Mouse (Mus musculus) olfactory bulb, adult 2 months (tissue): ENCODE results near the gene Gm42791. TPM values are rescaled to one million over a fixed set of nuclear protein-coding genes. Genes with fewer than 3 reads are reported as not detected.
A peak's percentile ranks its signal among the peaks of the same experiment; 100 is the strongest.

Source experiments
- H3K27ac ChIP-seq: fragments of 200-500 bp; 2 replicates; pipeline ENCODE4 v1.5.1; 2012; ENCODE audit warnings: low read depth, low read length; ENCODE audit not compliant: insufficient read depth
- H3K4me1 ChIP-seq: fragments of 200-500 bp; 2 replicates; pipeline ENCODE4 v1.6.1; 2012; ENCODE audit warnings: low read length; ENCODE audit not compliant: control insufficient read depth, insufficient read depth
- H3K4me3 ChIP-seq: fragments of 200-500 bp; 2 replicates; pipeline ENCODE4 v1.5.1; 2012; ENCODE audit warnings: mild to moderate bottlenecking, low read depth, low read length, moderate library complexity; ENCODE audit not compliant: insufficient read depth
- CTCF ChIP-seq: fragments of 200-500 bp; IDR thresholded peaks from 2 replicates; pipeline ENCODE4 v1.5.1; 2012; ENCODE audit warnings: low read depth, mild to moderate bottlenecking, low read length, moderate library complexity; ENCODE audit not compliant: insufficient read depth
- POLR2A ChIP-seq: fragments of 200-500 bp; IDR thresholded peaks from 2 replicates; pipeline ENCODE4 v1.6.1; 2012; ENCODE audit warnings: mild to moderate bottlenecking, low read depth, low read length, moderate library complexity; ENCODE audit not compliant: insufficient read depth
- WGBS: fragments of 180-500 bp; shearing (Covaris S2); methylation state at CpG from one replicate; pipeline ENCODE4 v1.1.7; 2018; 5-methylcytosine and 5-hydroxymethylcytosine counted together
- polyA plus RNA-seq: library from polyadenylated mRNA; stranded (reverse); fragments of >200 nt; gene quantifications from 2 replicates; pipeline ENCODE4 v1.2.4, GENCODE M21; 2012; ENCODE audit warnings: low replicate concordance; ENCODE audit not compliant: missing spikeins, insufficient read depth, insufficient read length

Gm42791 gene
- polyA plus RNA-seq, 1 experiment = not detected

DNA sequence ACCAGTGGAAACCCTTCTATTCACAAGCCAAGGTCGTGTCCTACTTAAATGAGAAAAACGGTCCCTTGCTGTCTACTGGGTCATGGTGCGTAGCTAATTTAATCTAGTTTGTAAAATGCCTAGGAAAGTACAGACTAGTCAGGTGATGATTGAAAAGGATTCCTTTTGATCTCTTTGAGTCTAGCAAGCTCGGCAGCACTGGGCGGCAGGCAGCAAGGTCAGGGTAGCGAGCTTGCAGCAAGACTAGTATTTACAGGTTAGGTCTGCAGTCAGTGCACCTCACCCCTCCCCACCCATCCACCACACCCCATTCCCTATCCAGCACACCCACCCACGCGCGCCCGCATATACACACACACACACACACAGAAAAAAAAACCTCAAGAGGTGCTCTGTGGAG is 34.7 kb downstream of the Gm42791 start:
- no peak overlapping the region for H3K4me3 ChIP-seq
- peaks cover 18% of the 10 kb centered on the region for H3K4me1 ChIP-seq
- 76% methylated on average over 10 of the region's 10 CpGs for WGBS
- H3K27ac ChIP-seq = peak overlapping the region; percentile 10; the same call in 1 of the 2 replicates
- TF ChIP-seq CTCF (no peak), POLR2A (no peak)

DNA sequence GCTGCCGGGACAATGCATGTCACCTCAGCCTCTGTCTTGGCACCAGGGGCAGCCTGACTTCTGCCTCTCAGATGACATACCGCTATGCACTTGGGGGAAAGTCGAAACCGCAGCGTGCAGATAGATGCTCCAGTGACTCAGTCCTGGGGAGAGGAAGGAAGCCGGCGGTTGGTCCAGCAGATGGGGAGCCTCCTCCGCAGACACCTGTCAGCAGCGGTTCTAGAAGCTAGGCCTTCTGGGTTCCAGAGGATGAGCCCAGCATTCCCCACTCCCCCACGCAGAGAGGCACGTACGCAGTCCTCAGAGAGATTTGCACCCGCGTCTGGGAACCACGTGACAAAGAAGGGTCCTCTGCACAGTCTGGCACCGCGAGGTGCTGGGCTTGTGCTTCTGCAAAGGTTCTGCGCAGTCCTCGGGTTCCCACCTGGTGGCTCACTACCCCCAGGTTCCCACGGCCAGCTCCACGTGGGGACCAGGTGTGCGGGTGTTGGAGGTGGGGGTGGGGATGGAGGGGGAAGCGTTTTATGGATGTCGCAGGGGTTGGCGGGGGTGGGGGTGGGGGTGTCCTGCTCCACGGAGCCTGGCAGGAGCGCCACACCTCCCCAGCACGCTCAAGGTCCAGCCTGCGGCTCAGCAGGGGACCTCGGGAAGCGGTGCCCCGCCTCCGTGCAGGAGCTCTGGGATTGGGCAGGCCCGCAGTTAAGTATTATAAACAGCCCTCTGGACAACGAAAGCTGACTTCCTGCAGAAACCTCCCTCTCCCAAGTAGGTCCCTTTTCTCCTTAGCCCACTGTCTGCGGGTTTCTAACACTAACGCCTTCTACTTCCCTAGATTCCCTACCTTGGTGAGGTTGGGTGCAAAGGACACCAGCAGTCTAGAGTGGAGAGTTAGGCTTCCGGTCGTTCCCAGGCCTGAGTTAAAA is 35.6 kb downstream of the Gm42791 start:
- Histone ChIP-seq H3K27ac (peak overlapping the region; percentile 54), H3K4me1 (peaks cover 24% of the 10 kb centered on the region), H3K4me3 (peak overlapping the region; percentile 49)
- 4% methylated on average over 39 of the region's 39 CpGs for WGBS
- no peak for TF ChIP-seq POLR2A

DNA sequence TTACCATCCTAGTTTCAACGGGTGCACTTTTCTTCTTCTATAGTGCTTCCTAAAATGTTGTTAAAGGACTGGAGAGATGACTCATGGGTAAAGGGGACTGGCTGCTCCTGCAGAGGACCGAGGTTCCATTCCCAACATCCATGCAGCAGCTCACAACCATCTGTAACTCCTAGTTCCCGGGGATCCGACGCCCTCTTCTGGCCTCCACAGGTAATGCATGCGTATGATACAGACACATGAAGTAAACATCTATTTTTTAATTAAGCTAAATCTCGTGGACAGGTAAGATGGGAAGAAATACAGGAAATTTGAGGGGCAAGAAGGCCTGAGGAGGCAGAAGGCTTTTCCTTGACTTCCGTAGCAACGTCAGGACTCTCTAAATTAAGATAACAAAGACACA is 36.6 kb downstream of the Gm42791 start:
- no peak overlapping the region for H3K27ac ChIP-seq
- TF ChIP-seq CTCF = no peak
- no peak for TF ChIP-seq POLR2A
- H3K4me1 ChIP-seq = peaks cover 23% of the 10 kb centered on the region
- no peak overlapping the region for H3K4me3 ChIP-seq
- 39% methylated on average over 9 of the region's 9 CpGs for WGBS

DNA sequence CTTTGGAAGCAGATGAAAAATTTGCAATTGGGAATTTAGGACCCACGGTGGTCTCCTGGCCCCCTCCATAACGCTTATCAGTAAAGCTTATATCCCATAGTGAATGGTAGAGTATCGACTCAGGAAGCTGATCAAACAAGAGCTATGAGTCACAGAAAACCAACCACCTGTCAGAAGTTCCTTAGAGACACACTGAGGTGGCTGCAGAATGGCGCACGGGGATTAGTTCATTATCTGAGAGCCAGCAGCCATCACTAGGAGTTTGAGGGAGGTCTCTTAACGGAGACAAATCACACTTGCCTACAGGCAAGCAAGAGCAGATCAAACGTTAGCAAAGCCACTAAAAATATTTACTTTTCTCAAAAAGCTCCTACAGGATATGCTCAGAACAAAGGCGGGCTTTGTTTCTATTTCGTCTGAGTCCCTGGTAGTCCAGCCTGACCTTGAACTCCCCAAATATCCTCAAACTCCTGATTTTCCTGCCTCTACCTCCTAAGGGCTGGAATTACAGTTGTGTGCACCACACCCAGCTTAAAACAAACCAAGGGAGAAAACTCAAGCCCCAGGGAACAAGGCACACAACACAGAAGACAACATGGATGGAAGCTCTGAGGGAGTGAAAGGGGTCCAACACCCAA is 37.9 kb downstream of the Gm42791 start:
- H3K4me3 ChIP-seq = no peak overlapping the region
- H3K27ac ChIP-seq = no peak overlapping the region
- WGBS = 74% methylated on average over 9 of the region's 9 CpGs
- peaks cover 26% of the 10 kb centered on the region for H3K4me1 ChIP-seq
- no peak for TF ChIP-seq POLR2A
- no peak for TF ChIP-seq CTCF

DNA sequence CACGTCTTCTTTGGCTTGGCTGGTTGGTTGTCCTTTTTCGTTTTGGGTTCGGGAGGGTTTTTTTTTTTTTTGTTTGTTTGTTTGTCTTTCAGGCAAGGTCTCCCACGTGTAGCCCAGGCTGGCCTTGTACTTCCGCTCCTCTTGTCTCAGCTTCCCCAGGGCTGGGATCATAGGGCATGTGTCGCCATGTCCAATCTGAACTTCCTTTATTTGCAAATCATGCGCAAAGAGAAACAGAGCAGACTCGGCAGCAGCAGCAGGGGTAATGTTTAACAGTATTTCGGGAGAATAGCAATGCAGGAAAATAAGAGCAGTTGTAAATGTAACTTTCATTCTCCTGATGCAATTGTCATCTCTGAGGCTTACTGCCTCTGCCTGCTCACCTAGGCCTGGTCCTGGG is 38.9 kb downstream of the Gm42791 start:
- Histone ChIP-seq H3K27ac (no peak overlapping the region), H3K4me1 (peaks cover 26% of the 10 kb centered on the region), H3K4me3 (no peak overlapping the region)
- TF ChIP-seq CTCF (no peak), POLR2A (no peak)
- 87% methylated on average over 9 of the region's 9 CpGs for WGBS

DNA sequence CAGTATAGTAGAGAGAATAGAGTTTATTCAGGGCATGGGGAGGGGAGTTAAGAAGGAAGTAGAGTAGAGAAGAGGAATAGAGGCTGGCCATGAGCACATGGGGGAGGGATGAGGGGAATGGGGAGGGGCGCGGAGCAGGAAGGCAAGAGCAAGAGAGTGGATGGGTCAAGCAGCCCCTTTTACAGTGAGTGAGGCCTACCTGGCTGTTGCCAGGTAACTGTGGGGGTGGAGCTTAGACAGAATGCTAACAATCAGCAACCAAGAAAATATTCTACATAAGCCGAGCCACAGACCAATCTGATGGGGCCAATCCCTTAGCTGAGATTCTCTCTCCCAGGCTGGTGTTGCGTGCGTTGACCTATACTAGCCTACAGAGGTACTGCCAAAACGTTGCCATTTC is 39.4 kb downstream of the Gm42791 start:
- WGBS = 95% methylated on average over 6 of the region's 6 CpGs
- TF ChIP-seq POLR2A = no peak
- TF ChIP-seq CTCF = no peak

DNA sequence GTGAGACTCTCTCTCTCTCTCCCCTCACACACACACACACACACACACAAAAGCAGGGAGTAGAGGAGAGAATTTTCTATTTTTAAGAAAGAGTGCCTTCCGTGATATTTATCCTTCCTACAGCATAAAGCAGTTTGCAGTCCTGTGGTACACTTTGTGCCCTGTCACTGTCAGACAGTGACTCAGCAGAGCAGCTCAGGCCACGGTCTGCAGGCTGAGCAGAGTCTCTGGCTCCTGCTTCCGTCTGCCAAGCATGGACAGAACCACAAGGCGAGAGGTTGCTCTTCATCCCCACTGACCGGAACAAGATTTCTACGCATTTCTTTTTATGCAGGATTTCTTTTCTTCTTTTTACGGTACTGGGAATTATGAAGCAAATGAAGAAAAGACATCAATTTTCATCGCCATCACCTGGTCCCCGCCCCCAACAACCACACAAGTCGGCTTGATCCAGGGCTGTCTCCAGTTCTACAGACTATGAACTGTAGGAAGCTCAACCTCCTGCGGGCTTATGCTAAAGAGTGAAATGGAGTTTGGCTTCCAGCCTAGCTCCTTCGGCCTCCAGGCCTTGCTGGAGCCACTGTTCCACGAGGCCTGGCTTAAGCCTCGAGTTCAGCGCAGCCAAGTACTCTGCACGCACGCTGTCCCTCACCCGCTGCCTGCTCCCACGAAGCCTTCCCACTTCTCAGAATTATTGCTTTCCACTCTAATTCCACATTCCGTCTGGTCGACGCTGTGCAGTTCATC is 40.5 kb downstream of the Gm42791 start:
- no peak for TF ChIP-seq CTCF
- TF ChIP-seq POLR2A = no peak
- H3K27ac ChIP-seq = no peak overlapping the region
- H3K4me1 ChIP-seq = peaks cover 18% of the 10 kb centered on the region
- 68% methylated on average over 22 of the region's 22 CpGs for WGBS
- H3K4me3 ChIP-seq = no peak overlapping the region

More for the DNA sequence above, 39.4 kb downstream of the Gm42791 start:
- no peak overlapping the region for H3K27ac ChIP-seq
- H3K4me3 ChIP-seq = no peak overlapping the region
- H3K4me1 ChIP-seq = peaks cover 26% of the 10 kb centered on the region

DNA sequence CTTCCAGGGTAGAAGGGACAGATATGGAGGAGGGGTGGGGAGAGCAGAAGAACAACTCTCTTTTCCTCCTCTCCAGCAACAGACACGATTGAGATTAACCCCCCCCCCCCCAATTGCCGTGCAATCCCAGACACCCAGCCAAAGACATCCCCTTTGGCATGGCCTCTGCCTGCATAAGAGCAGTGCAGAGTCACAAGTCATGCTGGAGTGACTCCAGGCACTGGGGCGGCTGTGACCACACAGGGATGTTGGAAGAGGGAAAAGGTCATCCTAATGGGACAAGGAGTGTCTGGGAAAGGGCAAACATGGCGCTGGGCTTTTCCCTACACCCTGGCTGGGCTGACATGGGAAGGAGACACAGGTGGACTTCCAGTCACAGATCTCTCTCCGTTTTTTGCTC is 41.8 kb downstream of the Gm42791 start:
- H3K27ac ChIP-seq = no peak overlapping the region
- H3K4me1 ChIP-seq = peaks cover 15% of the 10 kb centered on the region
- no peak for TF ChIP-seq CTCF
- no peak for TF ChIP-seq POLR2A
- WGBS = 67% methylated on average over 5 of the region's 5 CpGs
- no peak overlapping the region for H3K4me3 ChIP-seq
